Mouse (Mus musculus): Measurements from ENCODE around the gene Art2b. TPM values are rescaled to one million over a fixed set of nuclear protein-coding genes. Genes with fewer than 3 reads are reported as not detected.

Art2b gene
- polyA plus RNA-seq, 1 experiment from 2014 or later: not detected

- 68% methylated on average over 10 of the region's 10 CpGs for WGBS
- H3K4me1 ChIP-seq (replicated peaks): peaks cover 16% of the 10 kb centered on the region
- no peaks in the 10 kb centered on the region for H3K36me3 ChIP-seq
- no peaks in the 10 kb centered on the region for H3K27me3 ChIP-seq
- no peak overlapping the region for H3K27ac ChIP-seq
- no peak overlapping the region for H3K9ac ChIP-seq (replicated peaks)
- no peak overlapping the region for H3K4me3 ChIP-seq (replicated peaks)
- H3K4me2 ChIP-seq (replicated peaks): no peak overlapping the region
- ATAC-seq: no peak
- H3K9me3 ChIP-seq: no peaks in the 10 kb centered on the region
Measured at GRCm38 (mm10) chr7:101535102-101535501, 50.3 kb downstream of the Art2b start.

- Histone ChIP-seq H3K27me3 (no peaks in the 10 kb centered on the region), H3K4me1 (replicated peaks) (peaks cover 16% of the 10 kb centered on the region), H3K9me3 (no peaks in the 10 kb centered on the region), H3K27ac (no peak overlapping the region), H3K4me3 (replicated peaks) (no peak overlapping the region), H3K4me2 (replicated peaks) (no peak overlapping the region), H3K36me3 (no peaks in the 10 kb centered on the region), H3K9ac (replicated peaks) (no peak overlapping the region)
- WGBS: 31% methylated on average over 5 of the region's 5 CpGs
- ATAC-seq: no peak
Measured at GRCm38 (mm10) chr7:101534428-101534827, 51.0 kb downstream of the Art2b start.

Other genes starting within 250 kb of the Art2b start
- gene Arap1, start 237.5 kb downstream of the Art2b start, polyA plus RNA-seq (2015; fragmentation: Nextera tagmentation; extraction: Ambion mirVana): 6.2 and 7.8 TPM in 2 replicates
- not detected in 2 replicates for gene Gm45837, start 174.7 kb downstream of the Art2b start, polyA plus RNA-seq (2015; fragmentation: Nextera tagmentation; extraction: Ambion mirVana)
- gene Pde2a, start 163.9 kb downstream of the Art2b start, polyA plus RNA-seq (2015; fragmentation: Nextera tagmentation; extraction: Ambion mirVana): 16.6 and 18.9 TPM in 2 replicates
- gene Clpb, start 78.0 kb upstream of the Art2b start, polyA plus RNA-seq (2015; fragmentation: Nextera tagmentation; extraction: Ambion mirVana): 31.9 and 33.7 TPM in 2 replicates
- gene Phox2a, start 232.7 kb upstream of the Art2b start, polyA plus RNA-seq (2015; fragmentation: Nextera tagmentation; extraction: Ambion mirVana): 0.24 and 0.26 TPM in 2 replicates